Mouse (Mus musculus) lung, postnatal 36 days (tissue): ENCODE measurements around the gene Tm4sf19.

Source experiments
- DNase-seq: peaks from one replicate; pipeline ENCODE4 v3.0.0; 2022; ENCODE audit warnings: mixed read lengths

The Tm4sf19 gene

GRCm38 (mm10) chr16:32400267-32400666 is at the start of gene Tm4sf19:
TSS of gene Tm4sf19 (plus strand) at chr16:32400506.
- DNase-seq, result no peak

- no peak for DNase-seq
Measured at GRCm38 (mm10) chr16:32350776-32351175, 49.5 kb upstream of the Tm4sf19 start.

- DNase-seq, result no peak
Measured at GRCm38 (mm10) chr16:32363530-32363929, 36.8 kb upstream of the Tm4sf19 start.

- DNase-seq, result peak; percentile 71
Measured at GRCm38 (mm10) chr16:32371351-32371750, 29.0 kb upstream of the Tm4sf19 start.

GRCm38 (mm10) chr16:32379575-32379974 is 20.7 kb upstream of the Tm4sf19 start:
- no peak for DNase-seq

- DNase-seq, result no peak
Measured at GRCm38 (mm10) chr16:32382901-32383300, 17.4 kb upstream of the Tm4sf19 start.

- DNase-seq, result no peak
Measured at GRCm38 (mm10) chr16:32384885-32385284, 15.4 kb upstream of the Tm4sf19 start.

- no peak for DNase-seq
Measured at GRCm38 (mm10) chr16:32386826-32387225, 13.5 kb upstream of the Tm4sf19 start.

GRCm38 (mm10) chr16:32389049-32389448 is 11.3 kb upstream of the Tm4sf19 start:
- DNase-seq, result no peak

GRCm38 (mm10) chr16:32389841-32390240 is 10.5 kb upstream of the Tm4sf19 start:
- DNase-seq, result no peak

- no peak for DNase-seq
Measured at GRCm38 (mm10) chr16:32390882-32391281, 9.4 kb upstream of the Tm4sf19 start.

- peak; percentile 12 for DNase-seq
Measured at GRCm38 (mm10) chr16:32395679-32396540, 4.4 kb upstream of the Tm4sf19 start.

- DNase-seq, result no peak
Measured at GRCm38 (mm10) chr16:32396541-32396835, 3.8 kb upstream of the Tm4sf19 start.

- DNase-seq, result no peak
Measured at GRCm38 (mm10) chr16:32398206-32398605, 2.1 kb upstream of the Tm4sf19 start.

- DNase-seq, result peak; percentile 55
Measured at GRCm38 (mm10) chr16:32401335-32401965, 1.1 kb downstream of the Tm4sf19 start.

GRCm38 (mm10) chr16:32402818-32403217 is 2.5 kb downstream of the Tm4sf19 start:
- DNase-seq, result peak; percentile 17

- DNase-seq, result no peak
Measured at GRCm38 (mm10) chr16:32405716-32406115, 5.4 kb downstream of the Tm4sf19 start.

GRCm38 (mm10) chr16:32406671-32407070 is 6.4 kb downstream of the Tm4sf19 start:
- no peak for DNase-seq

GRCm38 (mm10) chr16:32407730-32408129 is 7.4 kb downstream of the Tm4sf19 start:
- no peak for DNase-seq

- DNase-seq, result no peak
Measured at GRCm38 (mm10) chr16:32417457-32417856, 17.2 kb downstream of the Tm4sf19 start.

- DNase-seq, result peak; percentile 97
Measured at GRCm38 (mm10) chr16:32419517-32420483, 19.5 kb downstream of the Tm4sf19 start, which contains the start of gene Tctex1d2. TSS of gene Tctex1d2 (plus strand) at chr16:32419702.

- no peak for DNase-seq
Measured at GRCm38 (mm10) chr16:32427506-32427905, 27.2 kb downstream of the Tm4sf19 start.

GRCm38 (mm10) chr16:32430474-32431046 is 30.3 kb downstream of the Tm4sf19 start, which contains the start of gene Pcyt1a:
TSS of gene Pcyt1a (plus strand) at chr16:32430921.
- DNase-seq, result peak; percentile 94
